Mouse (Mus musculus) olfactory bulb, adult 2 months (tissue): ENCODE data around the gene Dusp16.

ENCODE experiments used
- CTCF ChIP-seq: fragments of 200-500 bp; IDR thresholded peaks from 2 replicates; pipeline ENCODE4 v1.5.1; 2012; ENCODE audit warnings: low read depth, mild to moderate bottlenecking, low read length, moderate library complexity; ENCODE audit not compliant: insufficient read depth
- POLR2A ChIP-seq: fragments of 200-500 bp; IDR thresholded peaks from 2 replicates; pipeline ENCODE4 v1.6.1; 2012; ENCODE audit warnings: mild to moderate bottlenecking, low read depth, low read length, moderate library complexity; ENCODE audit not compliant: insufficient read depth

- TF ChIP-seq CTCF (no peak), POLR2A (no peak)
Measured at GRCm38 (mm10) chr6:134696146-134696545, 96.3 kb downstream of the Dusp16 start.
